Mouse (Mus musculus): ENCODE results near the gene Got1. TPM values are rescaled to one million over a fixed set of nuclear protein-coding genes. Genes with fewer than 3 reads are reported as not detected.

Gene Got1
- total and polyA plus RNA-seq, 2 experiments from 2014 or later: 344 to 394 TPM

DNA sequence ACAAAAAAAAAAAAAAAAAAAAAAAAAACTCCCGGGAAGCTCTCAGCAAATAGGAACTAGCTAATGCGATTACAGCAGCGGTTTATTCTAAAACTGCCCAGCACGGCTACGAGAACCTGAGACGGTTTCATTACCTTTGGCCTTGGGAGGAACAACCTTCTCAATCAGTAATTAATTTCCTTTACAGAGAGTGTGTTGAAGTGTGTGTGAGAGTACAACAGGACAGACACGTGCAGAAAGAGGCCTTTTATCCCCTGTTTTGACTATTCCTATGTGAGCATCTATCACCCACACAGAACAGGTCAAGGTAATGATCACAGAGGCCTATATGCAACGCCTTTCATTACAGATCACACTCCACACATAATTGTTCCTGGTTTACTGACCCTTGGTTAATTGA, 3.0 kb downstream of the Got1 start:
- ATAC-seq (ENCODE audit: insufficient read depth, low read depth): no peak
- no peak for TF ChIP-seq CTCF (IDR thresholded peaks at IDR 0.05; ENCODE audit: low read depth)
- no peak for TF ChIP-seq EP300 (IDR thresholded peaks at IDR 0.05; ENCODE audit: low read depth)
- Histone ChIP-seq H3K9ac (replicated peaks; ENCODE audit: low read depth, low read length) (peak overlapping the region; percentile 49), H3K4me3 (ENCODE audit: low read depth, low read length) (peak overlapping the region; percentile 26), H3K36me3 (replicated peaks; ENCODE audit: control insufficient read depth, insufficient read depth, low read length) (0 out of 2 replicates have a peak, but pooled peaks cover 4% of the 10 kb centered on the region), H3K4me2 (ENCODE audit: low read depth, low read length) (peak overlapping the region; percentile 64), H3K27me3 (ENCODE audit: control insufficient read depth, insufficient read depth, low read length) (no peaks in the 10 kb centered on the region), H3K4me1 (ENCODE audit: control insufficient read depth, insufficient read depth) (peaks cover 19% of the 10 kb centered on the region), H3K9me3 (replicated peaks; ENCODE audit: control insufficient read depth, low read length) (no peaks in the 10 kb centered on the region), H3K27ac (ENCODE audit: low read depth) (peak overlapping the region; percentile 82)
- DNase-seq (ENCODE audit: low spot score): no peak
- 25% methylated on average over 8 of the region's 8 CpGs for WGBS

DNA sequence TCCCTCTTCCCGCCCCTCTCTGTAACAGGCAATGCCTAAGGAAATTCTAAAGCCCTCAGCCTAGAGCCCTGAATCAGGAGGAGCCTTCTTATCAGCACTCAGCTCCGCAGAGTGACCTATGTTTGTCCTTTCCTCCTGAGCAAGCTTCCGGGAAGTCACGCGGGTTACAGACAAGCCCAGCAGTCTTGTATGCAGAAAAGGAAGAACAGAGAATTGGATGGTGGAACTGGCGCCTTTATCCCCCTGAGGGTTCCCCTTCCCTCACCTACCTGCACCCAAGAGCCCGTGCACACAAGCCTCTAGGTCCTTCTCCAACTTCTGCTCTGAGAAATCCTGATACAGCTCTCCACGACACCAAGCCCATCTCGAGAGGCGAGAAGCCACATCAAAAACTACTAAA, 4.0 kb downstream of the Got1 start:
- H3K9ac ChIP-seq (replicated peaks; ENCODE audit: low read depth, low read length): peak overlapping the region; percentile 49
- no peak for TF ChIP-seq CTCF (IDR thresholded peaks at IDR 0.05; ENCODE audit: low read depth)
- 12% methylated on average over 9 of the region's 10 CpGs for WGBS
- H3K36me3 ChIP-seq (replicated peaks; ENCODE audit: control insufficient read depth, insufficient read depth, low read length): peaks cover 4% of the 10 kb centered on the region; the same call in 1 of the 2 replicates
- H3K9me3 ChIP-seq (replicated peaks; ENCODE audit: control insufficient read depth, low read length): no peaks in the 10 kb centered on the region
- ATAC-seq (ENCODE audit: insufficient read depth, low read depth) (no peak), DNase-seq (ENCODE audit: low spot score) (peak; percentile 69)
- peak overlapping the region; percentile 26 for H3K4me3 ChIP-seq (ENCODE audit: low read depth, low read length)
- peak overlapping the region; percentile 82 for H3K27ac ChIP-seq (ENCODE audit: low read depth)
- H3K4me2 ChIP-seq (ENCODE audit: low read depth, low read length): peak overlapping the region; percentile 64
- peaks cover 25% of the 10 kb centered on the region for H3K4me1 ChIP-seq (ENCODE audit: control insufficient read depth, insufficient read depth)
- no peaks in the 10 kb centered on the region for H3K27me3 ChIP-seq (ENCODE audit: control insufficient read depth, insufficient read depth, low read length)

DNA sequence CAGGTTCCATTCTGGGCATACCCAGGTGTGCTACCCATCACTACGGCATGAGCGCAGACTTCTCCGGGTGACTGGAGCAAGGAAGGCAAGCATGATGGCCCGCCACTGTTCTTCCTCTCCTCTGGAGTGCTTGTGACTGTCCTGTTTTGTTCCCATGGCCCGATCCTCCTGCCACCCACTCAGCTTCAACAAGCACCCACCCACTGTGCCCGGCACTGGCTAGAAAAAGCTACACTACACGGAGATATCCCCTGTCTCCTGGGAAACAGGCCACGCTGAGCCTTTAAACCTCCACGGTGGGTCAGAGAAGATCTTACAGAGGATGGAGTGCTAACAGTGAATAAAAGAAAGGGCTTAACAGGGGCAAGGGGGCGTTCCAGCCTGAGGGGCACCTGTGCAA, 5.2 kb downstream of the Got1 start:
- Histone ChIP-seq H3K4me3 (ENCODE audit: low read depth, low read length) (no peak overlapping the region), H3K4me2 (ENCODE audit: low read depth, low read length) (no peak overlapping the region), H3K4me1 (ENCODE audit: control insufficient read depth, insufficient read depth) (peaks cover 25% of the 10 kb centered on the region), H3K9me3 (replicated peaks; ENCODE audit: control insufficient read depth, low read length) (no peaks in the 10 kb centered on the region), H3K27me3 (ENCODE audit: control insufficient read depth, insufficient read depth, low read length) (no peaks in the 10 kb centered on the region), H3K36me3 (replicated peaks; ENCODE audit: control insufficient read depth, insufficient read depth, low read length) (peaks cover 15% of the 10 kb centered on the region), H3K9ac (replicated peaks; ENCODE audit: low read depth, low read length) (no peak overlapping the region), H3K27ac (ENCODE audit: low read depth) (no peak overlapping the region)
- TF ChIP-seq EP300 (IDR thresholded peaks at IDR 0.05; ENCODE audit: low read depth) (no peak), CTCF (IDR thresholded peaks at IDR 0.05; ENCODE audit: low read depth) (no peak)
- DNase-seq (ENCODE audit: low spot score) (no peak), ATAC-seq (ENCODE audit: insufficient read depth, low read depth) (no peak)
- 72% methylated on average over 10 of the region's 10 CpGs for WGBS

DNA sequence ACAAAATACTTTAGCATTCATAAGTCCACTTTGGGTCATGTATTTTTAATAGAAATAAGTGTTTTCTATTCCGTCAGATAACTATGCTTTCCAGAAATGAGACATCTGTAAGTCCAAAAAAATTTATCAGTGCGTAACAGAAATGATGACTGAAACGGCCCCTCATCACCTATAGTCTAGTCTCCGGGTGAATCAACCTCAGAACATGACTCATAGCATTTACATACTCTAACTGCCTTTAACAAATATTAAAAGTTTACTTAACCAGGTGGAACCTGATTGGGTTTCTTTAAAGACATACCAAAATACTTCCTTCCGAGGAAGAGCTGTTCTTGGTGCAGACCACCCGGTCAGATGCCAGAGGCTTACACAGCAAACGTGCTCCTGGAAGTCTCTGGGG, 6.1 kb downstream of the Got1 start:
- Histone ChIP-seq H3K4me1 (ENCODE audit: control insufficient read depth, insufficient read depth) (peaks cover 25% of the 10 kb centered on the region), H3K4me3 (ENCODE audit: low read depth, low read length) (no peak overlapping the region), H3K4me2 (ENCODE audit: low read depth, low read length) (no peak overlapping the region), H3K27ac (ENCODE audit: low read depth) (no peak overlapping the region), H3K9ac (replicated peaks; ENCODE audit: low read depth, low read length) (no peak overlapping the region), H3K9me3 (replicated peaks; ENCODE audit: control insufficient read depth, low read length) (no peaks in the 10 kb centered on the region), H3K36me3 (replicated peaks; ENCODE audit: control insufficient read depth, insufficient read depth, low read length) (peaks cover 25% of the 10 kb centered on the region), H3K27me3 (ENCODE audit: control insufficient read depth, insufficient read depth, low read length) (no peaks in the 10 kb centered on the region)
- TF ChIP-seq EP300 (IDR thresholded peaks at IDR 0.05; ENCODE audit: low read depth) (no peak), CTCF (IDR thresholded peaks at IDR 0.05; ENCODE audit: low read depth) (no peak)
- DNase-seq (ENCODE audit: low spot score): no peak
- 73% methylated on average over 7 of the region's 7 CpGs for whole genome bisulfite sequencing
- ATAC-seq (ENCODE audit: insufficient read depth, low read depth): no peak

DNA sequence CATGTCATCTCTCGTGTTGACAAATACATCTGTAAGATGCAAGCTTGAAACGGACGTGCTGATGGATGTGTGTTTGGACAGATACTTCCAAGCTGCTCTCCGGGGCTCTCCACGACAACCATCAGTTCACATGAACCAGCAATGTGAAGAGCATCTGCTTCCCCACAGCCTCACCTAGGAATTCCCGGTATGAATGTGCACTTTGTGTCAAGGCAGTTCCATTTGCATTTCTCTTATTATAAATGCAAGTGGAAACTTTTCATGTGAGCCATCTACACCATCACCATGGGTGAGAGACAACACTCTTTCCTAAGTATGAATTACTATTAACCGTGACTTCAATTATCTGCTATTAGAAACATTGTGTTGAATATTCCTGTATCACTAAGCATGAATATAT, 6.6 kb downstream of the Got1 start:
- H3K9ac ChIP-seq (replicated peaks; ENCODE audit: low read depth, low read length): no peak overlapping the region
- no peak overlapping the region for H3K27ac ChIP-seq (ENCODE audit: low read depth)
- TF ChIP-seq CTCF (IDR thresholded peaks at IDR 0.05; ENCODE audit: low read depth): no peak
- no peak for TF ChIP-seq EP300 (IDR thresholded peaks at IDR 0.05; ENCODE audit: low read depth)
- peaks cover 27% of the 10 kb centered on the region for H3K36me3 ChIP-seq (replicated peaks; ENCODE audit: control insufficient read depth, insufficient read depth, low read length)
- no peak overlapping the region for H3K4me3 ChIP-seq (ENCODE audit: low read depth, low read length)
- ATAC-seq (ENCODE audit: insufficient read depth, low read depth) (no peak), DNase-seq (ENCODE audit: low spot score) (no peak)
- no peaks in the 10 kb centered on the region for H3K27me3 ChIP-seq (ENCODE audit: control insufficient read depth, insufficient read depth, low read length)
- WGBS: 72% methylated on average over 7 of the region's 7 CpGs
- no peaks in the 10 kb centered on the region for H3K9me3 ChIP-seq (replicated peaks; ENCODE audit: control insufficient read depth, low read length)
- H3K4me1 ChIP-seq (ENCODE audit: control insufficient read depth, insufficient read depth): peaks cover 25% of the 10 kb centered on the region
- H3K4me2 ChIP-seq (ENCODE audit: low read depth, low read length): no peak overlapping the region

DNA sequence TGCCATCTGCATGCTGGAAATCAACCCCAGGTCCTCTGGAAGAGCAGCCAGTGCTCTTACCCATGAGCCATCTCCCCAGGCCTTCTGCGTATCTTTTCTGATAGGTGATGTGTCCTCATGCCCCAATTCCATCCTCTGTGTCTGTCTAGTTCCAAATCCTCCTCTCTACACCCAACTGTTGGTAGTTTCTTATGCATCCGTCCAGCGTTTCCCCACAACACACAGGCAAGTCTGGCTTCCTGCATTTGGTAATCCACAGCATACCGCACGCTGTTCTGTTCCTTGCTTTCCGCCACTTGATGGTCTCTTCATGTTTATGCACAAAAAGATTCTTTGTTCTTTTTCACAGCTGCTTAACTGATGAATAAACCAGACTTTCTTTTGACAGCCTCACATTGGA, 7.1 kb downstream of the Got1 start:
- Histone ChIP-seq H3K36me3 (replicated peaks; ENCODE audit: control insufficient read depth, insufficient read depth, low read length) (peaks cover 31% of the 10 kb centered on the region), H3K4me3 (ENCODE audit: low read depth, low read length) (no peak overlapping the region), H3K4me2 (ENCODE audit: low read depth, low read length) (no peak overlapping the region), H3K9me3 (replicated peaks; ENCODE audit: control insufficient read depth, low read length) (no peaks in the 10 kb centered on the region), H3K4me1 (ENCODE audit: control insufficient read depth, insufficient read depth) (peaks cover 25% of the 10 kb centered on the region), H3K27ac (ENCODE audit: low read depth) (no peak overlapping the region), H3K9ac (replicated peaks; ENCODE audit: low read depth, low read length) (no peak overlapping the region), H3K27me3 (ENCODE audit: control insufficient read depth, insufficient read depth, low read length) (no peaks in the 10 kb centered on the region)
- ATAC-seq (ENCODE audit: insufficient read depth, low read depth) (no peak), DNase-seq (ENCODE audit: low spot score) (no peak)
- TF ChIP-seq EP300 (IDR thresholded peaks at IDR 0.05; ENCODE audit: low read depth) (no peak), CTCF (IDR thresholded peaks at IDR 0.05; ENCODE audit: low read depth) (no peak)
- WGBS: 84% methylated on average over 6 of the region's 6 CpGs

All from heart, postnatal 0 days (tissue).